Mouse (Mus musculus) Muller cell, postnatal 12 days (primary cell): ENCODE data around the gene Vmn2r9.
"Not testable (repeated sequence)": the region's sequence is repeated elsewhere in the genome, so short reads cannot be mapped to it uniquely, and the experiment has no call there.

Experiments used
- DNase-seq: peaks from one replicate; pipeline ENCODE4 v3.0.0-alpha.2; 2015; ENCODE audit errors: inconsistent ontology term

The Vmn2r9 gene

GRCm38 (mm10) chr5:108852501-108852900 is at the start of gene Vmn2r9:
Gene Vmn2r9, minus strand, starts transcription at chr5:108852601.
- not testable (repeated sequence) for DNase-seq

DNA sequence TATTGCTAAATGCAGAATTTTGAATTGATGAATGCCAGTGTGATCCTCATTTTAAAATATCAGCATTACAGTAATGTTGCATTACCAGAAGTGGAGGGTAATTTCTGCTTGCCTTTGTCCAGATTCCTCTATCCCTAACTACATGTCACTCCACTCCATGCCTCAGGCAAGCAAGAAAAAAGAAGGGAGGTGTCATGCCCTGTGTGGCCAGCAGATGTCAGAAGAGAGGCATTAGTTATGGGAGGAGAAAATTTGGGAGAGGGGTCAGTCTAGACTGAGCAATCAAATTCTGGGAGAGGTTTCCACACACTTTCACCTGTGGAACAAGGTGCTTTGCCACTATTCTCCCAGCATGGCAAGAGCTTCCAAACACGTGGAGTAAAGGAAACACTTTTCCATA is 14.3 kb upstream of the Vmn2r9 start:
- DNase-seq: peak; percentile 20

- no peak for DNase-seq
Observed at GRCm38 (mm10) chr5:108849466-108849865, 2.9 kb downstream of the Vmn2r9 start.

- DNase-seq: peak; percentile 5
Observed at GRCm38 (mm10) chr5:108836156-108836555, 16.2 kb downstream of the Vmn2r9 start.

GRCm38 (mm10) chr5:108823276-108823675 is 29.1 kb downstream of the Vmn2r9 start:
- no peak for DNase-seq

DNA sequence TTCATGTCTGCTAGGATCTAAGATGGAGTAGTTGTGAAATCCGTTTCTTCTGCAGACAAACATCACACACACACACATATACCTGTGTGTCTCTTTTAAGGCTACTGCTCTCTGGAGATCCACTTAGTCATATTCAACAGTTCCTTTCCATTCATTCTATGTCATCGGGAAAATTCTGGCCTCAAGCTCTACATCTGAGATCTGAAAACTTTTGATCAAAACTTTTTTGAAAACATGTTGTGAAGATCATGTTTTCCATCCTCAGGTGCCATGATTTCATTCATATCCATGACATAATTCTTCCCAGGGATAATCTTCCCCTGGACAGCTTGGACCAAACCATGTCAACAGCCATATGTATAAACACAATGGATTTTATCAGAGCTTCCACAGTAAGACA is 43.7 kb downstream of the Vmn2r9 start, which contains the start of gene Vmn2r8:
Vmn2r8 (minus strand) TSS at position 101 of the 400 bp plus-strand sequence.
- DNase-seq: not testable (repeated sequence)

GRCm38 (mm10) chr5:108803646-108804045 is 48.8 kb downstream of the Vmn2r9 start:
- DNase-seq: no peak

GRCm38 (mm10) chr5:108795263-108795662 is 57.1 kb downstream of the Vmn2r9 start, which contains the start of gene Tmed11:
Gene Tmed11, minus strand, starts transcription at chr5:108795363.
- DNase-seq: not testable (repeated sequence)

- DNase-seq: not testable (repeated sequence)
Observed at GRCm38 (mm10) chr5:108790385-108790784, 62.0 kb downstream of the Vmn2r9 start.
